Mouse (Mus musculus): ENCODE results near the gene Irgm2. TPM values are rescaled to one million over a fixed set of nuclear protein-coding genes. Genes with fewer than 3 reads are reported as not detected.
"Not testable (repeated sequence)": the region's sequence is repeated elsewhere in the genome, so short reads cannot be mapped to it uniquely, and the experiment has no call there.

Gene Irgm2
- polyA plus RNA-seq (2014; fragmentation: Nextera tagmentation; extraction: Ambion mirVana), result 2.3 and 2.5 TPM in 2 replicates

DNA sequence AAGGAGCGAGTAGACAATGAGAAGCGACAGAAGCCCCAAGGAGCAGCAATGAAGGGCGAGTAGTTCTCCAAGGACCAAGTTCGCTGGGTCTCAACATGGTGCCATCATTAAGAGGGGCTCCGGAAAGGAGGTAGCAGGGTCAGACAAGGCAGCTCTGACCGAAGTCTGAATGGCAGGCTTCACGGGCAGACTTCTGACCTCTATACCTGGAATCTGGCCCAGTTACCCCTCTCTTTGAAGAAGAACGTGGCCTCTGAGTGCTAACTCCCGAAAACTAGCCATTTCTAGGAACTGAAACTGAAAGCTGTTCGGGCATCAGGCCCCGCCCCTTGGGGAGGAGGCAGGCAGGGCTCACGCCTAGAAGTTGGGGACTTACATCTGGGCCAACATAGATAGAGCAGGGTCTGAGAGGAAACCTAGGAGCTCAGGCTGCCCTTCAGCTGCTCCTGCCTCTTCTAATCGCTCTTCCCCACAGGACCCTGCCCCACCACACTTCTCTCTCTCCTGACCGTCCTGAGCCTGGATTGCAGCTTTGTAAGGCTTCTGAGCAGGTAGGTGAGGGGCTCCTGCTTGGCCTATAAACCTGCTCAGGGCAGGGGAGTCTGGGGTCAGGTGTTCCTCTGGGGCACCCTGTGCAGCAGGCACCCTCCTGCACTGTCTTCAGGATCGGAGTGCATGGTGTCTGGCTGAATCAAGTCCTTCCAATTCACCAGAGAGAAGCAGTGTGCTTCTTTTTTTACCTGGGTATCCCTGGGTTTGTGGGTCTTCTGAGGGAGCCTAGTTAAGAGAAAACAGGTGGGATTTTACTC lies at the start of gene Irgm2, which contains the start of gene Igtp:
Irgm2 (plus strand) TSS at position 390 of the 809 bp plus-strand sequence.
Igtp (plus strand) TSS at position 328 of the 809 bp plus-strand sequence.
- ATAC-seq (replicated peaks; ENCODE audit: low FRiP score) (peak; percentile 99), DNase-seq (ENCODE audit: low spot score) (peak; percentile 78)
- not testable (repeated sequence) for H3K36me3 ChIP-seq (ENCODE audit: control insufficient read depth, insufficient read depth, low read length); H3K27me3 ChIP-seq (replicated peaks; ENCODE audit: control insufficient read depth, insufficient read depth, low read length); H3K4me1 ChIP-seq (replicated peaks; ENCODE audit: control insufficient read depth, insufficient read depth, low read length); H3K9me3 ChIP-seq (ENCODE audit: control insufficient read depth, low read length)
- H3K4me3 ChIP-seq (ENCODE audit: low read depth, low read length), result peak within 1 kb of the TSS; percentile 75
- H3K9ac ChIP-seq (ENCODE audit: low read depth, low read length), result peak within 1 kb of the TSS; percentile 82
- 6% methylated on average over 14 of the region's 15 CpGs for WGBS
- peak within 1 kb of the TSS; percentile 66; the same call in 1 of the 2 replicates for H3K27ac ChIP-seq (ENCODE audit: low read depth, low read length)
- peak within 1 kb of the TSS; percentile 86 for H3K4me2 ChIP-seq

- Histone ChIP-seq H3K27me3 (replicated peaks; ENCODE audit: control insufficient read depth, insufficient read depth, low read length) (no peaks in the 10 kb centered on the region), H3K4me1 (replicated peaks; ENCODE audit: control insufficient read depth, insufficient read depth, low read length) (no peaks in the 10 kb centered on the region), H3K4me3 (ENCODE audit: low read depth, low read length) (no peak overlapping the region), H3K27ac (ENCODE audit: low read depth, low read length) (no peak overlapping the region), H3K36me3 (ENCODE audit: control insufficient read depth, insufficient read depth, low read length) (peaks cover 53% of the 10 kb centered on the region), H3K9me3 (ENCODE audit: control insufficient read depth, low read length) (no peaks in the 10 kb centered on the region), H3K9ac (ENCODE audit: low read depth, low read length) (no peak overlapping the region), H3K4me2 (no peak overlapping the region)
- DNase-seq (ENCODE audit: low spot score) (no peak), ATAC-seq (replicated peaks; ENCODE audit: low FRiP score) (no peak)
- 89% methylated on average over 9 of the region's 9 CpGs for WGBS
Measured at GRCm38 (mm10) chr11:58155458-58155857, 44.0 kb upstream of the Irgm2 start.

- ATAC-seq (replicated peaks; ENCODE audit: low FRiP score) (0 out of 2 replicates have a peak, but pooled peaks have one; percentile 26), DNase-seq (ENCODE audit: low spot score) (no peak)
- Histone ChIP-seq H3K4me1 (replicated peaks; ENCODE audit: control insufficient read depth, insufficient read depth, low read length) (no peaks in the 10 kb centered on the region), H3K27ac (ENCODE audit: low read depth, low read length) (no peak overlapping the region), H3K4me3 (ENCODE audit: low read depth, low read length) (no peak overlapping the region), H3K9me3 (ENCODE audit: control insufficient read depth, low read length) (no peaks in the 10 kb centered on the region), H3K9ac (ENCODE audit: low read depth, low read length) (no peak overlapping the region), H3K4me2 (no peak overlapping the region), H3K27me3 (replicated peaks; ENCODE audit: control insufficient read depth, insufficient read depth, low read length) (no peaks in the 10 kb centered on the region), H3K36me3 (ENCODE audit: control insufficient read depth, insufficient read depth, low read length) (peaks cover 51% of the 10 kb centered on the region)
- 62% methylated on average over 3 of the region's 3 CpGs for whole genome bisulfite sequencing
Measured at GRCm38 (mm10) chr11:58156871-58157270, 42.5 kb upstream of the Irgm2 start.

GRCm38 (mm10) chr11:58165072-58165471 lies 34.3 kb upstream of the Irgm2 start:
- H3K27me3 ChIP-seq (replicated peaks; ENCODE audit: control insufficient read depth, insufficient read depth, low read length), result no peaks in the 10 kb centered on the region
- H3K4me1 ChIP-seq (replicated peaks; ENCODE audit: control insufficient read depth, insufficient read depth, low read length), result peaks cover 6% of the 10 kb centered on the region; the same call in 1 of the 2 replicates
- H3K4me3 ChIP-seq (ENCODE audit: low read depth, low read length), result no peak overlapping the region
- peaks cover 46% of the 10 kb centered on the region for H3K36me3 ChIP-seq (ENCODE audit: control insufficient read depth, insufficient read depth, low read length)
- no peaks in the 10 kb centered on the region for H3K9me3 ChIP-seq (ENCODE audit: control insufficient read depth, low read length)
- 93% methylated on average over 2 of the region's 2 CpGs for WGBS
- H3K4me2 ChIP-seq, result no peak overlapping the region
- ATAC-seq (replicated peaks; ENCODE audit: low FRiP score), result no peak
- no peak overlapping the region for H3K9ac ChIP-seq (ENCODE audit: low read depth, low read length)
- no peak for DNase-seq (ENCODE audit: low spot score)
- H3K27ac ChIP-seq (ENCODE audit: low read depth, low read length), result no peak overlapping the region

DNA sequence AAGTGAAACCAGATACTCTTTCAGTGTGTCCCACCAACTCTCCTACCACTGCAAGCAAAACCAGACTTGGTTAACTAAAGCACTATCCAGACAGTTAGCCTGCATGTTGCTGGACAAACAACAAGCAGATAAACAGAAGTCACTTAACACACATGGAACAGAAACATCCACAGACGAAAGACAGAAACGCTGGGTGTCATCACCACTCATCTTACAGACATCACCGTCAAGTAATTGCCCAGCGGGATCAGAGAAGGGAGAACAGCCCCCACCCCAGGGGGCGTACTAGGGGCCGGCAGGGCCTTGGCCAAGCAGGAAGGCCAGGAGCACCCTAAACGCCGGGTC lies 31.6 kb upstream of the Irgm2 start:
- ATAC-seq (replicated peaks; ENCODE audit: low FRiP score), result no peak
- peak overlapping the region; percentile 76 for H3K9ac ChIP-seq (ENCODE audit: low read depth, low read length)

DNA sequence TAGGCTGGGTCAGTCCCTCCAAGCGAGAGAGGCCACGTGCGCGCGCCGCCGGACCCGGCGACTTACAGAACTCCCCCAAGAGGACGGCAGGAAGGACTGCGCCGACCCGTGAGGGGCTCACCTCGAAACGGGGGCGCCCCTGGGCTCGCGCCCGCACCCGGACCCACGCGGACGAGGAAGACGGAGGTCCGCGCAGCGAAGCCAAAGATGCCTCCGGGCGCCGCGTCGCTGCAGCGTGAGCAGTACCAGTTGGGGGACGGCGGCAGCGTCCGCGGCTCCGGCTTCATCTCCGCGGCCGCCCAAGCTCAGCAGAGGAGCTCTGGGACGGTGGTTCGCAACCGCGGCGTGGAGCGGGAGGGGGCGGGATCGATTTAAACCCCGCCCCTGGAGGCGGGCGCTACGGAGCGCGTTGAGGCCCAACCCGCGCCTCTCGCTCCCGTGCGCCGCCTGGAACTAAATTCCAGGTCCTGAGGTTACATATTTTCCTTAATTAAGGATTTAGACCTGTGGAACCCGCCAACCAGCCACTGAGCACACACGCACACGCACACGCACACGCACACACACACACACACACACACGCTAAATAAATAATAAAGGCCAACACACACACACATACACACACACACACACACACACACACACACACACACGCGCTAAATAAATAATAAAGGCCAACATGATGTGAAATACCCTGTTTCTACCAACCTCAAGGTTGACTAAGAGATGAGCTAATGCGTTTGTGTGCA lies 31.1 kb upstream of the Irgm2 start, which contains the start of gene Gemin5:
Gemin5 (minus strand) TSS at position 373 of the 749 bp plus-strand sequence.
- no peaks in the 10 kb centered on the region for H3K27me3 ChIP-seq (replicated peaks; ENCODE audit: control insufficient read depth, insufficient read depth, low read length)
- peak within 1 kb of the TSS; percentile 90 for H3K4me2 ChIP-seq
- DNase-seq (ENCODE audit: low spot score) (peak; percentile 86), ATAC-seq (replicated peaks; ENCODE audit: low FRiP score) (peak; percentile 80)
- peaks cover 10% of the 10 kb centered on the region; the same call in 1 of the 2 replicates for H3K4me1 ChIP-seq (replicated peaks; ENCODE audit: control insufficient read depth, insufficient read depth, low read length)
- WGBS, result 2% methylated on average over 71 of the region's 71 CpGs
- H3K4me3 ChIP-seq (ENCODE audit: low read depth, low read length), result peak within 1 kb of the TSS; percentile 84
- peak within 1 kb of the TSS; percentile 76 for H3K9ac ChIP-seq (ENCODE audit: low read depth, low read length)
- peak within 1 kb of the TSS; percentile 76 for H3K27ac ChIP-seq (ENCODE audit: low read depth, low read length)
- H3K36me3 ChIP-seq (ENCODE audit: control insufficient read depth, insufficient read depth, low read length), result peaks cover 33% of the 10 kb centered on the region
- H3K9me3 ChIP-seq (ENCODE audit: control insufficient read depth, low read length), result no peaks in the 10 kb centered on the region

More for the DNA sequence above, 31.6 kb upstream of the Irgm2 start:
- DNase-seq (ENCODE audit: low spot score), result no peak
- Histone ChIP-seq H3K4me1 (replicated peaks; ENCODE audit: control insufficient read depth, insufficient read depth, low read length) (peaks cover 9% of the 10 kb centered on the region; the same call in 1 of the 2 replicates), H3K4me3 (ENCODE audit: low read depth, low read length) (peak overlapping the region; percentile 84), H3K27me3 (replicated peaks; ENCODE audit: control insufficient read depth, insufficient read depth, low read length) (no peaks in the 10 kb centered on the region), H3K27ac (ENCODE audit: low read depth, low read length) (peak overlapping the region; percentile 76), H3K9me3 (ENCODE audit: control insufficient read depth, low read length) (no peaks in the 10 kb centered on the region), H3K36me3 (ENCODE audit: control insufficient read depth, insufficient read depth, low read length) (peaks cover 35% of the 10 kb centered on the region), H3K4me2 (peak overlapping the region; percentile 90)
- 1% methylated on average over 8 of the region's 8 CpGs for WGBS

DNA sequence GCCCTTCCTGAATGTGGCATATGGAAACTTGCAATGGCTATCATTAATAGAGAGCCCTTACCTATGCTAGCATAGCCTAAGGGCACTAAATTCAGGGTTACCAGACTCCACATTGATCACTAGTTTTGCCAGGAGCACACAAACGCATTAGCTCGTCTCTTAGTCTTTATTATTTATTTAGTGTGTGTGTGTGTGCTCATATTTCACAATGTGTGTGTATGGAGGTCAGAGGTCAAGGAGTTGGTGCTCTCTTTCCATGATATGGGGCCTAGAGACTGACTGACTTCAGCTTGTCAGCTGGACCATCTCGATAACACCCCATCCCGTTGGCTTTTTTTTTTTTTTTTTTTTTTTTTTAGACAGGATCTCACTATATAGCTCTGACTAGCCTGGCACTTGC lies 29.8 kb upstream of the Irgm2 start:
- H3K27ac ChIP-seq (ENCODE audit: low read depth, low read length), result no peak overlapping the region
- no peak overlapping the region for H3K9ac ChIP-seq (ENCODE audit: low read depth, low read length)
- ATAC-seq (replicated peaks; ENCODE audit: low FRiP score), result no peak

GRCm38 (mm10) chr11:58171459-58172091 lies 27.8 kb upstream of the Irgm2 start, which contains the start of gene Mrpl22:
TSS of gene Mrpl22 (plus strand) at chr11:58171661.
- peak within 1 kb of the TSS; percentile 70 for H3K27ac ChIP-seq (ENCODE audit: low read depth, low read length)

More for the DNA sequence above, 29.8 kb upstream of the Irgm2 start:
- no peak for DNase-seq (ENCODE audit: low spot score)
- peaks cover 10% of the 10 kb centered on the region; the same call in 1 of the 2 replicates for H3K4me1 ChIP-seq (replicated peaks; ENCODE audit: control insufficient read depth, insufficient read depth, low read length)
- no peak overlapping the region for H3K4me2 ChIP-seq
- no peaks in the 10 kb centered on the region for H3K9me3 ChIP-seq (ENCODE audit: control insufficient read depth, low read length)
- WGBS, result 69% methylated on average over 4 of the region's 4 CpGs
- peaks cover 32% of the 10 kb centered on the region for H3K36me3 ChIP-seq (ENCODE audit: control insufficient read depth, insufficient read depth, low read length)
- H3K4me3 ChIP-seq (ENCODE audit: low read depth, low read length), result no peak overlapping the region
- no peaks in the 10 kb centered on the region for H3K27me3 ChIP-seq (replicated peaks; ENCODE audit: control insufficient read depth, insufficient read depth, low read length)

More at GRCm38 (mm10) chr11:58171459-58172091, 27.8 kb upstream of the Irgm2 start, which contains the start of gene Mrpl22:
- Histone ChIP-seq H3K9ac (ENCODE audit: low read depth, low read length) (peak within 1 kb of the TSS; percentile 83), H3K4me1 (replicated peaks; ENCODE audit: control insufficient read depth, insufficient read depth, low read length) (peaks cover 10% of the 10 kb centered on the region; the same call in 1 of the 2 replicates), H3K27me3 (replicated peaks; ENCODE audit: control insufficient read depth, insufficient read depth, low read length) (no peaks in the 10 kb centered on the region), H3K4me3 (ENCODE audit: low read depth, low read length) (peak within 1 kb of the TSS; percentile 75), H3K36me3 (ENCODE audit: control insufficient read depth, insufficient read depth, low read length) (peaks cover 25% of the 10 kb centered on the region), H3K4me2 (peak within 1 kb of the TSS; percentile 72), H3K9me3 (ENCODE audit: control insufficient read depth, low read length) (no peaks in the 10 kb centered on the region)
- WGBS, result under 1% methylated on average over 34 of the region's 34 CpGs
- DNase-seq (ENCODE audit: low spot score) (peak; percentile 95), ATAC-seq (replicated peaks; ENCODE audit: low FRiP score) (peak; percentile 76)

All from liver, embryonic 11.5 days (tissue).